Mouse (Mus musculus): ENCODE data around the gene Zcchc13.

Gene Zcchc13

DNA sequence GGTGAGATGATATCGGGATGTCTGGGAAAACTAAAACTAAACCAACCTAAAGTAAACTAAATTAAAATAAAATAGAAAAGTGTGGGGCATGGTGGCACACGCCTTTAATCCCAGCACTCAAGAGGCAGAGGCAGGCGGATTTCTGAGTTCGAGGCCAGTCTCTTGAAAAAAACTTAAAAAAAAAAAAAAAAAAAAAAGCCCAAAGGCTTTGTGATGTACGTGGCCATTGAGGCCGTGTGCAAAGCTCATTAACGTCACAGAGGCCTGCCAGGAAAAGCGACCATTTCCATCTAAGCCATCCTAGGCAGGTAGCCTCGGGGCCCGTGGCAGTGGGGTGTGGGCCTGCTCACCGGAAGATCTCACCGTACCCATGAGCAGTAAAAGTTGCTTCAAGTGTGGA, at the start of gene Zcchc13:
Gene Zcchc13 (plus strand): TSS at position 284 of the 400 bp plus-strand sequence.
- no peak for ATAC-seq (ENCODE audit: low TSS enrichment)

DNA sequence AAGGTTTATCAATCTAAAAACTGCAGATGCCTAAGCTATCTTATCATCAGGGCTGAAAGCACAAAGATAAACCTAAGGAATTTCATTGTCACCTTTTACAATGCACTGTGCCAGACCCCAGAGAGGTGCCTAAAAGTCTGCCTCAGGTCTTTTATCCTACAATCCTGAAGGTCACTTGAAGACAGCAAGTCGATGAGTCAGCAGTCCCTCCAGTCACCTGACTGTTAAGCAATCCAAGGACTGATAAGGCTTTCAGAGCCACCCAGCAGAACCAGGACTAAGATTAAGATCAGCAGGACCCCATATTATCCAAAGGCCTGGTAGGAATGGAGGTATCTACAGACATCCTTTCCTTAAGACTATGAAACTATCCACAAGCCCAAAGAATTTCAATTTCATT, 46.1 kb upstream of the Zcchc13 start:
- no peak for ATAC-seq (ENCODE audit: low TSS enrichment)

DNA sequence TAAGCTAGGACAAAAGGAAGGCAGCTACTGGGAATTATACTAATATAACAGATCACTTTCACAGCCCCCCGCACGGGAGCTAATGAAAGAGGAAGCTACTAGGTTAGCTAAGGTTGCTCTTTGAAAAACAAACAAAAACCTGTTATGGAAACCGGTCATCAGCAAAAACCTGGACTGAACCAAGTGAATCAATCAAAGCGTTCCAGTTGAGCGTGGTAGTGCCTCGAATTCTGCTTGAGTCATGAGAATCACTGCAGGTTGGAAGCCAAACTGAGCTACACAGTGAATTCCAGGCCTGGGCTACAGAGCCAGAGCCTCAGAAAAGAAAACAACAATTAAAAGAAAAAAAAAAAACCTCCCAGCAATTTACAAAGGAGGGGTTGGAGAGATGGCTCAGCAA, 38.3 kb upstream of the Zcchc13 start:
- ATAC-seq (ENCODE audit: low TSS enrichment) = no peak

GRCm38 (mm10) chrX:103602553-103602952, 27.8 kb upstream of the Zcchc13 start:
- ATAC-seq (ENCODE audit: low TSS enrichment) = no peak

DNA sequence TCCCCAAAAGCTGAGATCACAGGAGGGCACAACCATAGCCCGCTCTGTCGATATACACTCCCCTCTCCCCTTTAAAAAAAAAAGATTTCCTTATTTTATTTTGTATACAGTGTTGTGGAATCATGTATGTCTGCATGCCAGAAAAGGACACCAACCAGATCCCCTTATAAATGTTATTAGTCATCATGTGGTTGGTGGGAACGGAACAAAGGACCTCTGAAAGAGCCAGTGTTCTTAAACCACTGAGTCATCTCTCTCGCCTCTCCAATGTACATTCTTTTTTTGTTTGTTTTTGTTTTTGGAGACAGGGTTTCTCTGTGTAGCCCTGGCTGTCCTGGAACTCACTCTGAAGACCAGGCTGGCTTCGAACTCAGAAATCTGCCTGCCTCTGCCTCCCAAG, 26.2 kb upstream of the Zcchc13 start:
- ATAC-seq (ENCODE audit: low TSS enrichment) = no peak

GRCm38 (mm10) chrX:103605473-103605872, 24.9 kb upstream of the Zcchc13 start:
- ATAC-seq (ENCODE audit: low TSS enrichment) = no peak

DNA sequence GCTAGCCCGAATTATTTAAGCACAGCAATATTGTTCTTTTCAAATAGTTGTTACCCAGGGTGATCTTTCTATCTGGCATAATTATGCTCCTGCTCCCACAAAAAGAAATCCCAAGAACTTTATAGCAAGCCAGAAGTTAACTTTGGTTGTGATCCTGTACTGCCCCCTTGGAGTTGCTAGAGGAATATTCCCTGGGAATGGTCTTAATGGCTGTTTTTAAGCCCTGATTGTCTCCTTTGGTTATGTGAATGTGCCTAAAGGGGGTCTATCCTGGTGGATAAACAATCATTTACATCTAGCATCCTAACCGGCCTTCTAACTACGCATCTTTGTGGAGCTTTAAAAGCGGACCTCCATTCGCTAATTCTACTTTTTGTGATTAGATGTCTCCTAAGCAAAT, 20.0 kb upstream of the Zcchc13 start:
- no peak for ATAC-seq (ENCODE audit: low TSS enrichment)

DNA sequence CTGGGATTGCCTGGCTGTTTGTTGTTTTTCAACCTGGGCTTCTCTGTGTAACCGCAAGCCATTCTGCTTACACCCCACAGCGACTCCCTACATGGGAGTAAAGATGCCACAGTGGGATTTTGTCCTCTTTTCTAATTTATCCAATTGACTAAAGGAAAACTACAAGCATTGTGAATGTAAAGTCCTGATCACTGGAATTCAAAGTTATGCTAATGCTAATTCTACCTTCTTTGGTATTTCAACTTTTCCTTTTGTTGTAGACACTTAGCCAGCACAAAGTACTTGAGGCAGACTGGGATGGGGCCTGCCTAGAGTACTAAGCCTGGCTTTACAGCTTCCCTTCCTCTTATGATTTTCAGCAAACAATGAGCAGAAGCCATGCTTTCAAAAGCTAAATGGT, 18.9 kb upstream of the Zcchc13 start:
- no peak for ATAC-seq (ENCODE audit: low TSS enrichment)

- ATAC-seq (ENCODE audit: low TSS enrichment) = no peak
These were observed 15.6 kb upstream of the Zcchc13 start for GRCm38 (mm10) chrX:103614700-103615233.

DNA sequence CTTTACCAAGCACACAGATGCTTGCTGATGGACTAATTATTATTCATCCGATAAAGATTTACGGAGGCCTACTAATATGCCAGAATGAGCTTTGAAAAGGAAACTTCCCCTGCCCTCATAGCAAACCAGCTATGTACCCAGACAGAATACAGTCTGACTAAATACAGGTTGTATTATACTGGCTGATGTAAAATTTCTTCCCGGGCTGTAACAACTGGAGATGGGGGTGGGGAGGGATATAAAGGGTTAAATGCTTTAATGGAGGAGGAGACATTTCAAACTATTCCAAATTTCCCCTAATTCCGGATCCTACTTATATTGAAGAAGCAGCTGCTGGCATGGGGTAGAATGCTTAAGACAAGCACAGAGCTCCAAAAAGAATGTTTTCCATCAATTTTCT, 14.9 kb upstream of the Zcchc13 start:
- ATAC-seq (ENCODE audit: low TSS enrichment) = no peak

DNA sequence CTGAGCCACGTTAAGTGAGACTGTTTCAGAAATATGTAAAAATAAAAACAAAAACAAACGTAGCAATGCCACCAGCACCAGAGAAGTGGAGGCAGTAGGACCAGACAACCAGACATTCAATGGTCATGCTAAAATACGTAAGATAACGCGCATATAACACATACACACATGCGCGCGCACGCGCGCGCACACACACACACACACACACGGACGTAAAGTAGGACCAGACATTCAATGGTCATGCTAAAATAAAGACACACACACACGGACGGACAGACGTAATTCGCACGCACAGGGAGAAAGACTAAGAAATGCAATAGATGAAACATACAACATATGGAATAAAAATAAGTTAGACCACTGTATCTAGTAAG, 14.2 kb upstream of the Zcchc13 start:
- ATAC-seq (ENCODE audit: low TSS enrichment) = peak; percentile 48

DNA sequence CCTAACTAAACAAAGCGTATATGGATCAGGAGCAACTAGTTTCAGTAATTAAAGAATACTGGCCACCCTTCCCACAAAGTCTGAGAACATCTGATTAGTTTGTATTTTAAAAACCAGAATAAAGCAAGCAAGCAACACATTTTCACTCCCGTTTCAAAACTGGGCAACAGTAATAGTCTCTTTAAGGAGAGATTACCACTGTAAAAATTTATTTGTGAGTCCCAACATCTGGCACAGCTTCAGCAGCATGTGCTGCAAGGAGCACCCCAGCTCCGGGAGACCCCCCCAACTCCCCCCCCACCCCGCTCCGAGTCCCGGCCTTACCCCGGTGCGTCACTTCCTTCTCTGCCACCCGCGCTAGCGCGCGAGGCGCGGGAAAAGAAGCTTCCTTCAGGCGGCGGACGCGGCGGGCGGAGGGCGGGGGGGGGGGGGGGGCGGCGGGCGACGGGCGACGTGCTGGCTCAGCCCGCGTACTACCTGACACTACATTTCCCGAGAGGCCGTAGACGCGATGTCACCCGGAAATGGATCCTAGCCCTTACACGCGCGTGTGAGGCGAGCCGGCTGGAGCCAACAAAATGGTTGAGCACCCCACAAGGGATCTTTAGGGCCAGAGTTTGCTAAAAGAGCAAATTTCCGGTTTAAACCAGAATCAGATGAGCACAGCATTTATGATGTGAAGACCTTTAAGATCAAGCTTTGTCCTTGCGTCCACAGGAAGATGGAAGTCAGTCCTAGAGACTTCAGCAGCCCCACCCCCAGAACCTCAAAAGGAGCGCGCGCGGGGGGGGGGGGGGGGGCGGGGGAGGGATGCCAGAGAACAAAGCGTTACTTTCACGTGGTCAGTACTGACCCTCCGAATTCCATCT, 13.6 kb upstream of the Zcchc13 start:
- peak; percentile 94 for ATAC-seq (ENCODE audit: low TSS enrichment)

DNA sequence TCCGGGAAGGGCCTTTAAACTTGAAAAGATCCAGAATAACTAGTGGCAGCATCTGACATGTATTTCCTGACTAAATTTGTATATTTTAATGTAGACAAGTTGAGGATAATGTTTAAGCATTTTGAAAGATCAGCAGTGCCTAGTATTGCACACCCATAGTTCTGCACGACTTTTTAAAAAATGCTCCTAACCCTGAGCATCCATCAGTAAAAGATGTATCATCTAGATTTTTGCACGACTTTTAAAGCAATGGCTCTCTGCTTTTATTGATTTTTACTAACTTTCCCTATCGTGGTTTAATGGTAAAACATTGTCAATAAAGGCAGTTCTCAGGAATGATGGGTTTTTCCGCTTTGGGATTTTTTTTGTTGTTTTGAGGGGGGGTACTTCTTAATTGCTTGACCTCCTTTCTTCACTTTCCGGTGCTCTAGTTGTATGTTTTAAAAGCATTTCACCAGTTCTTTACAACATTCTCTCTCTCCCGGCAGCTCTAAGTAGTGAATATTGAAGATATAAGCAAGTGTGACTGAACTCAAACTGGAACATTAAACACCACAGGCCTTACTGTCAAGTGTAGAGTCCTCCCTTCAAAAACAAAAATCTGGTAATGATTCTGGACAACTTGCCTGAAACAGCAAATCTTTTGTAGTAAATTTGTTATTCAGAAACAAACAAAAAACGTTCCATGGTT, 12.8 kb upstream of the Zcchc13 start:
- ATAC-seq (ENCODE audit: low TSS enrichment) = no peak

DNA sequence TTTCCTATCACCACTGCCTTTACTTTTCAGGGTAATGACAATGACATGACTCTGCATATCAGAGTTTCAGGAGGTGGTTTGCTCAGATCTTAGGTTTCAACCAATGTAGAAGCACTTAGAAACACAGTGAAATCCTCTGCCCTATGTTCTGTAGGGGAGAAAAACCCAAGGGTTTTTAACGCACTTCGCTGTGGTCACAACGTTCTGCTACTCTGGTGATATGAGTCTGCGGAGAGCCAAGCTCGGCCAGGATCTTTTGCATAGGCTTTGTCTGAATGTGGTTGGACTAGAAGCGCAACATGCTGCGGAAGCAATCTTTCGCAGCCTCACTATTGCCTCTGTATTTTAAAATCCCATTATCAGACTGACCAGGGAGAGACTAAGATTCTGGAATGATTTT, 8.6 kb upstream of the Zcchc13 start:
- peak; percentile 5 for ATAC-seq (ENCODE audit: low TSS enrichment)

DNA sequence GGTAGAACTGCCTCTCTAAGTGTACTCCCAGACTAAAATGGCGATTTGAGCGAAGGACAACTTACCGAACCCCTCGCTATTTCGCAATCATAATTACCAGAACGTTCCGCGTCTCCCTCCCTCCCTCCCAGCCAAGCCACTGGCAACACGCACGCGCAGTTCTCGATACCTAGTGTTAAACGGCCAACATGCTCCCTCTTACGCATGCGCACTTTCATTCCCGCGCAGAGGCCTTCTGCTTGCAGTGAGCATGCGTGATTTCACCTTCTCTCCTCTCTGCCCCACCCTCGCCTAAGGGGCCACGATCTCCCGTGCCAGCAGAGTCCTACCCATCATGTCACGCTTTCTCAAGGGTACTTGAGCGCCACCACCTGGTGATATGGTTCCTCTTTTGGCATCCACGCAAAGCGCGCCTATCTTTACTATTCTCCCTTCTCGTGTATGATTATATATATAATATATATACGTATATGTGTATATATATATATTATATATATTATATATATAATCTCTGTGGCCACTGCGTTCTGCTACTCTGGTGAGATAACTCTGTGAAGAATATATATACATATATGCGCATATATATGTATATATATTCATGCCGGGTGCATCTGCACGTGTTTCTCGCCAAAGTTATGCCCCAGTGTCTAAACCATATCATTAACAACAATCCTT, 8.0 kb upstream of the Zcchc13 start:
- ATAC-seq (ENCODE audit: low TSS enrichment) = peak; percentile 94

DNA sequence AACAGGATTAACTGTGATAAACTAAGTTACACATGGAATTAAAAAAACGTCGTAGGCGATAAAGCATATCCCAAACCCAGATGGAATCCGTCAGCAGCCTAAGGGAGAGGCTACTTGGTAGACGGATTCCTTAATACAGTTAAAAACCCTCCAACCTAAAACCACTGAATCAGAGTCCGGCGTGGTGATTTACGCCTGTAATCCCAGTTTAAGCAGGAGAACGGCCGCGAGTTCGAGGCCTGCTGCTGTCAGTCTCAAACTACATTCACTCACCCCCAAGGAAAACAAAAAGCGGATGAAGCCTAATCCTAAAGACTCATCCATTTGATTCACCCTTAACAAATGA, 7.5 kb upstream of the Zcchc13 start:
- ATAC-seq (ENCODE audit: low TSS enrichment) = no peak

GRCm38 (mm10) chrX:103623411-103623845, 7.0 kb upstream of the Zcchc13 start:
- peak; percentile 72 for ATAC-seq (ENCODE audit: low TSS enrichment)

DNA sequence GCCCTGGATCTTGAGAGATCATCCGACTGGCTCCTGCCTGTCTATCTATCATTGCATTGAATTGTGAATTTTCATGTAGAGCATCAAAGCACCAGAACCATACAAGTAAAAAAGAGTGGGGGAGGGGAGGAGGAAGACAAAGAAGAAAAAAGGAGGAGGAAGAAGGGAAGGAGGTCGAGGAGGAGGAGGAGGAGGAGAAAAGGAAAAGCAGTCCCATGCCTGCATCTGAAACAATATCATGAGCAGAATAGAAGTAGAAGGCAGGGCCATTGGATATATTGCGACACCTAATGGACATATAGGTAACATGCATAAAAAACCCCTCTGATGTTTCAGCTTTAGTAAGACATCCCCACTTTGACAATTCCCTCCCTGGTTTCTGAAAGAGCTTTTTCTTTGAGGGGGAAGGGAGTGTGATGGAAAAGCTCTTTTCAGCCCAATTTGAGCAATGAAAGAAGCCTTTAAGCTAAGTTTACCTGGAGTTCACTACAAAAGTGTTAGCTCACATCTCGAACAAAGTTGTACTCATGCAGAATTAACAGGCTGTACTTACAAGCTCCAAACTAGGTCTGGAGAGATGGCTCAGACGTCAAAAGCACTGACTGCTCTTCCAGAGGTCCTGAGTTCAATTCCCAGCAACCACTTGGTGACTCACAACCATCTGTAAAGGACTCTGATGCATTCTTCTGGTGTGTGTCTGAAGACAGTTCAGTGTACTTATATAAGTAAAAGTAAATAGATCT, 5.8 kb upstream of the Zcchc13 start:
- peak; percentile 45; the same call in 1 of the 2 replicates for ATAC-seq (ENCODE audit: low TSS enrichment)

DNA sequence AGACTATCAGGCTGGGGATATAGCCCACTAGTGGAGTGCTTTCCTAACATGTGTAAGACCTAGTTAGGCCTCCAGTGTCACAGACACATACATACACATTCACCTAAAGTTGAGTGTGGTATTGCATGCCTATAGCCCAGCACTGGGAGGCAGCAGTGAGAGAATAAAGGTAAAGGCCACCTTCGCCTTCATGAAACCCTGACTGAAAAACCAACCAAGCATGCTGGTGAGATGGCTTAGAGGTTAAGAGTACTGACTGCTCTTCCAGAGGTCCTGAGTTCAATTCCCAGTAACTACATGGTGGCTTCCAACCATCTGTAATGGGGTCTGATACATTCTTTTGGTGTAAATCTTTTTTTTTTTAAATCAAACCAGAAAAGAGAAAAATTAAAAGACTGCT, 1.5 kb upstream of the Zcchc13 start:
- no peak; the same call in 1 of the 2 replicates for ATAC-seq (ENCODE audit: low TSS enrichment)

- ATAC-seq (ENCODE audit: low TSS enrichment) = no peak
These were observed 3.5 kb downstream of the Zcchc13 start for GRCm38 (mm10) chrX:103633895-103634294.

DNA sequence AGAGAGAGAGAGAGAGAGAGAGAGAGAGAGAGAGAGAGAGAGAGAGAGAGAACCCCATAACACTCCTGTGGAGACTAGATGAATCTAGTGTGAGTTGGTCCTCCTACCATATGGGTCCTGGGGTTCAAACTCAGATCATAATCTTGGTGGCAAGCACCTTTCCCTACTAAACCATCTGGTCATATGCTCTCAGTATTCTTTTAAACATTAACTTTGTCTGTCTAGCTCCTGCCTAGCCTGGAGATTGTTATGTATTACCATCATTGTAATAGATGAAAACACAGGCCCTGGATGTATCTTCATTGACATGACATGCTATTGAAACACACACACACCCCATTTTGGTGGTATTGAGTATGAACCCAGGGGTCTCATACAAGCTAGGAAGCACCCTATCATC, 5.6 kb downstream of the Zcchc13 start:
- no peak for ATAC-seq (ENCODE audit: low TSS enrichment)

DNA sequence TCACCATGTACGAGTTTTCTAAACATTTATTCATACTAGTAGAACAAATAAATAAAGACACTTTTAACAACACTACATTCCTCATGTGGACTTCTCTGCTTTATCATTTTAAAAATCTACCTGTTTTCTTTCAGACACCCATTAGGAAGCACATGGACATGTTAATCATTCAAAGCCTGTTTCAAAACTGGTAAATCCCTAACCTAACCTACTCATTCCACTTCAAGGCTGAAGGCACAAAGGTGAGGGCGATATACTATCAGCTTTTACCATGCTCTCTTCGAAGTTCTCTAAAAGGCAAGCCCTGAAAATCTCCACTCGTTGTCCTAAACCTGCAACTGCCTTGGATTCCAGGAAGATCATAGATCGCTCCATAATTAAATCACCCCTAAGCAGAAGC, 8.2 kb downstream of the Zcchc13 start:
- ATAC-seq (ENCODE audit: low TSS enrichment) = no peak
